Mouse (Mus musculus) inflammation-experienced regulatory T-cells, adult 6 months (primary cell): ENCODE data around the gene Ryr2. TPM values are rescaled to one million over a fixed set of nuclear protein-coding genes. Genes with fewer than 3 reads are reported as not detected.

ENCODE experiments used
- ATAC-seq: one replicate; pipeline ENCODE4 v1.8.0; 2017
- polyA plus RNA-seq, 3 experiments: library from polyadenylated mRNA; unstranded; fragments of 100-300 nt; shearing (Covaris generic); gene quantifications; one replicate each; pipeline ENCODE4 v1.2.1; 2017

The Ryr2 gene
- polyA plus RNA-seq, 3 experiments from 2014 or later: not detected

- ATAC-seq: no peak
These were observed 574.5 kb downstream of the Ryr2 start for GRCm38 (mm10) chr13:11532014-11532890.

DNA sequence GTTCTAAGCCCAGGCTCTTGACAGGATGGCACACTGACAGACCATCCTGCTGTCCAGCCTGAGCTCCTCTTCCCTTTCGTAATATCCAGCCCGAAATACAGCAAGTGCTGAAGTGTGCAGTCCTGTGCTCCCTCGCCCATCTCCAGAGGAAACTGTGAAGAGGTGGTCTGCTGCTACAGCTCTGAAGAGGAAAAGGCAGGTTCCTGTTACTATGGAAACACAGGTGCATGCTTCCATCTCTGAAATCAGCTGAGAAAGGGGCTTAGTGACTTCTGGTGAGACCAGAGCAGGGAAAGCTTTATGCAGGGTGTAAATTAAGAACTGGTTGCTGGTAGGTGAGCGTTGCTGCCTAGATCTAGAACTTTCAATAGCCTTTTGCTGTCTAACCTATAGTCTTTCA lies 583.1 kb downstream of the Ryr2 start:
- ATAC-seq: no peak

DNA sequence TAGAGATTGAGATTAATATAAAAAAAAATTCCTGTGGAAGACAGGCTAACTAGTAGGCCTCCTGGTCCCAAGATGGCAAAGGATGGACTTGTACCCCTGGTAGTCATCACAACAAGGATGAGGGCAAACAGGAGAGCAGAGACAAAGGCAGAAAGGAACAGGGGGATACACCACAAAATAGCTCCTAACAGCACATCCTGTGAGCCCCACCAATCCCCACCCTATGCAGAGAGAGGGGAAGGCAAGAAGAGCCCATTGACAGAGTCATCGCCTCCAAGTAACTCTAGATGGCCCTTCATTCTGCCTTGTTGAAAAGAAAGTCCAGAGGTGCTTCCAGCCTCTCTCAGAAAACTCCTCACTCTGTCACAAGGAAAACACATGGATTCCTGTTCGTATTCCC lies 586.0 kb downstream of the Ryr2 start:
- ATAC-seq: no peak

- ATAC-seq: no peak
These were observed 595.1 kb downstream of the Ryr2 start for GRCm38 (mm10) chr13:11511540-11512177.

Other genes with a start within 250 kb of the Ryr2 start
- gene Mtr, start 151.2 kb upstream of the Ryr2 start, polyA plus RNA-seq: 10 to 100 TPM; 17.2 to 24.3 (median 20.9) TPM
- 10 to 100 TPM in 1 of 3 experiments, 1 to 10 TPM in 2; 2.5 to 36.2 (median 6.1) TPM for gene Actn2, start 233.8 kb upstream of the Ryr2 start, polyA plus RNA-seq